Mouse (Mus musculus): Measurements from ENCODE around the gene 1700001P01Rik. TPM values are rescaled to one million over a fixed set of nuclear protein-coding genes. Genes with fewer than 3 reads are reported as not detected.
A peak's percentile ranks its signal among the peaks of the same experiment; 100 is the strongest.

Gene 1700001P01Rik
- total RNA-seq, 2 experiments from 2014 or later, result 0.45 TPM; not detected in 1

DNA sequence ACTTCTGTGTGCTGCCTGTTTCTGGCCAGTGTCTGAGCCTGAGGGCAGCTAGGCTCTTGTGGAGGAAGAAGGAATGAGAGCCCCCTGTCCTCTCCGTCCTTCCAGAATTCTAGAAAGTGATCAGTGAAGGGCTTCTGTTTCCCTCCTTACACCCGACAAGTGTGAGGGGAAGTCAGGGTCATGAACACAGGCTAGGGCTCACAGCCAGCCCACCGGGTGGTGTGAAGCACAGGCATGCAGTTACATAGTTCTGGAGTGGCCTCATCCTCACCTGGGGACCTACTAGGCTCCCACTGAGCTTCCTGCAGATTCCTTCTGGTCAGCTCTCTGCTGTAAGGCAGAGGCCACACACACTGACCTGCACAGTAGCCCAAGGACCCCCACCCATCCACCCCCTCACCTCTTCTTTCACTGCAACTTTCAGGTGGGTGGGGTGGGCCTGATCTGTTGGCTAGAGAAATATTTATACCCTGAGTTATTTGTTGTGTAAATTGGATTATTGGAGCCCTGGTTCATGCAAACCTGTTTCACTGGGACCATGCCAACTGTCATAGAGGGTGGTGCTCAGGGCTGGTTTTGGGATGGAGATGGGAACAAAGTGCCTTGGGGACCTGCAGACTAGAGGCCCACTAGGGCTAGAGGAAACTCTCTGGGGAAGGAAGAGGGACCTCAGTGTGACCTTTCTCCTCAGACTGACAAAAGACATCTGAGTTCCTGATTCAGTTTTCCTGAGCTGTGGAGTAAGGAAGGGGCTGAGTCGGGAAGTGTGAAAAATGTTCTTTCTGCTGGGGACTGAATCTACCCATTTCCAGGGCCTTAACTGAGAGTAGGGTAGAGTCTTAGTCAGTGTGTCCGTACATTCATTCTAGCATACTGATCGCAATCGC is 33.8 kb upstream of the 1700001P01Rik start:
- peak; percentile 5 for DNase-seq

DNA sequence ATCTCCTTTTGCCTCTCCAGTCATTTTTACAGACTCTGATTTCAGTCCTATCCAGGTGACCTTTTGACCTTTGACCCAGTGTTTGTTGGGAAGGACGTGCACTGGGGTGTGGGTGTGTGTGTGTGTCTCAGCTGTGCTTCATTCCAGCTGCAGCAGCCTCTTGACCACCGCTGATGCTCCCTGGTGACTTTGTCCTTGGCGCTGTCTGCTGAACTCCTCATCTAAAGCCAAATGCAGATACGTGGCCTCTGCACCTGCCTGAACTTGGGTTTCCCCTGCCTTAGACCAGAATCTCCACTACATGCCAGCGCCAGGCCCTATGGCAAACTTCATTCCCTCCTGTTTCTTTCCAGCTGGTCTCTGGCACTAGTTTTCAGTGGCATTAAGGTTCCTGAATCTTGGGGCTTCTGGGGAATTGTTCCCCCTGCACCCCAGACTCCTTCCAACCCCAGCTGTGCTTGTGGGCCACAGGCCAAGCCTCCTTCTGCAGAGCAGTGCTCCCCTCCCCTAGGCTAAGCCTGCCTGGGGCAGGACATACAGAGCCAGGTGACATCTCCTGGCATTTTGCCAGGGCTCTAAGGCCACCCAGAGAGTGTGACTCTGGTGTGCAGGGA is 33.0 kb upstream of the 1700001P01Rik start:
- DNase-seq, result peak; percentile 55

DNA sequence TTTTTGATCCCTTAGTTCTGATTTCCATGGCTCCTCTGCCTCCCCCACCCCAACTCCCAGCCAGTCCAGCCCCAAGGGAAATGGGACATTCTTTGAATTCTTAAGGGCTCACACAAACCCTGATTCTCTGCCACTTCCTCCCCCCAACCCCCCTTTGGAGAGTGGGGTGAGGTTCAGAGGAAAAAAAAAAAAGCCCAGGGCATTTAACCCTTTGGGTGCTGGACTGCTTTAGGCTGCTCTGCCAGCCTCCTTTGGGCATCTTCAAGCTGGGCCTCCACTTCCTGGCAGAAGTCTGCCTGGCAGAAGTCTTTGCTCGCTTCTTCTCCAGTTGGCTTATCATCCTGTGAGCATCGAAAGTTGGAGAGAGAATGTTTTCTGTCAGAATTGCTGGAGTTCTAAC is 32.4 kb upstream of the 1700001P01Rik start:
- peak; percentile 64 for DNase-seq

DNA sequence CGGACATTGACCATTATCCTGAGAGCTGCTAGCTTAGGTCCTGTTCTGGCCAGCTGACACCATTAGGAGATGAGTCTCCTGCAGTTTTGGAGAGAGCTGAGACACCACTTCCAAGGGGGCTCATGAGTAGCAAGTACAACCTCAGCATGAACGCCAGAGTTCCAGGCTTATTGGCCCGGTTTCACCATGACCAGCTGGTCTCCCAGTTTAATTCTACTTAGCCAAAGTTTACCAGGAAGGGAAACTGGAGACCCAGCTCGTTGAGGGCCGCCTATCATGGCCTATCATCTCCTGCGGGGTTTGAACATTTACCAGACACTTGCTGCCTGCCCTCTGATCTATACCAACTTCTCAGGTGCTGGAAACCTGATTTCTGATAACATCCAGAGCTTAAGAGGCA is 31.9 kb upstream of the 1700001P01Rik start:
- peak; percentile 37 for DNase-seq

DNA sequence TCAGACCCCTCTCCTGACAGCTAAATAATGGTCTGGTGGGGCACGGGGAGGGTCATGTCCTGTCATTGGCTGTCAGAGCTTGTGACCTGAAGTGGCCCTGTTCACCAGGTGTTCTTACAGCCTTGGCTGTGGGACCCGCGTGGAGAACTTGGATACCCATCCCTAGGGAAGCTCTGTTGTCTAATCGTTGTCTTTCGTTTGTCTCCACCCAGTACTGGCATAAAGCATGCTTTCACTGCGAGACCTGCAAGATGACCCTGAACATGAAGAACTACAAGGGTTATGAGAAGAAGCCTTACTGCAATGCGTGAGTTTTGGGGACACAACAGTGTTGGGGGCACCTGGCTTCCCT is 30.9 kb upstream of the 1700001P01Rik start:
- no peak for DNase-seq

DNA sequence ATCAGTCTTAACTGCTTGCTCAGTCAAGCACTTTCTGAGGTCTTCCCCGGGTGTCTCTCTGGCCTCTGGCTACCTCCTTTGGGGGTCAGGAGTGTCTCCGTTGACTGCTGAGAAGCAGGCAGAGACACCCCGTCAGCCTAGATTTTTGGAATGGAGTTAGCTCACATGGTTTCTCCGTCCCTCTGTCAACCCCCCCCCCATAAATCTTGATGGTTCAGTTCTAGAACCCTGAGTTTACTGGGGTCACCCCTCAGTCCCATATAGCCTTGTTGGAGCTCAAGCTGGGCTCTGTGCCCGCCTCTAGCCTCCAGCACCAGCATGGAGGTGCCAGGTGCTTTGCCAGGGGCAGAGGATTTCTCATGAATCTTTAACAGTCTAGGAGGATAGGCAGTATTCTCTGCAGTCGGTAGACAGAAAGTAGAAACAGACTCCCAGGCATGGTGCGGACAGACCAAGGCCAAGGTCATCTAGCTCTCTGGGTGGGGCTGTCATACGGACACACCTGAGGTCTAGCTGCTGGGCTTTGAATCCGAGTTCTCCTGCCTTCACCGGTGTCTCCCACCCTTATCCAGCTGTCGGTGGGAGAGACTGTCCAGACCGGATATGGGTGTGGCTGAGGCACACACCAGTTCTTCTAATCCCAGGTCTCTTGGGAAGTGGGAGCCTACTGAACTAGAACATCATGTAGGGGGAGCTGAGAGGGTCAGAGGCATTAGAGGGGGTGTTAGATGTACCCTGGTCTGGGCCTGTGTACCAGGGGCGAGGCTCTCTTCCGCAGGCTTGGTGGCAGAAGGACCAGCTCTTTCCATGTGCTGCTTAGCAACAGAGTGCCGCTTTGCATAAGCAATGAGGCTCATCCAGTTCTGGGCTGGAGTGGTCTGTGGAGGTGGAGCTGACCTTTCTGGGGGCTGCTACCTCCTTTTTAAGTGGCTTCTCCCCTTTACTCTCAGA is 30.2 kb upstream of the 1700001P01Rik start:
- DNase-seq, result peak; percentile 38

DNA sequence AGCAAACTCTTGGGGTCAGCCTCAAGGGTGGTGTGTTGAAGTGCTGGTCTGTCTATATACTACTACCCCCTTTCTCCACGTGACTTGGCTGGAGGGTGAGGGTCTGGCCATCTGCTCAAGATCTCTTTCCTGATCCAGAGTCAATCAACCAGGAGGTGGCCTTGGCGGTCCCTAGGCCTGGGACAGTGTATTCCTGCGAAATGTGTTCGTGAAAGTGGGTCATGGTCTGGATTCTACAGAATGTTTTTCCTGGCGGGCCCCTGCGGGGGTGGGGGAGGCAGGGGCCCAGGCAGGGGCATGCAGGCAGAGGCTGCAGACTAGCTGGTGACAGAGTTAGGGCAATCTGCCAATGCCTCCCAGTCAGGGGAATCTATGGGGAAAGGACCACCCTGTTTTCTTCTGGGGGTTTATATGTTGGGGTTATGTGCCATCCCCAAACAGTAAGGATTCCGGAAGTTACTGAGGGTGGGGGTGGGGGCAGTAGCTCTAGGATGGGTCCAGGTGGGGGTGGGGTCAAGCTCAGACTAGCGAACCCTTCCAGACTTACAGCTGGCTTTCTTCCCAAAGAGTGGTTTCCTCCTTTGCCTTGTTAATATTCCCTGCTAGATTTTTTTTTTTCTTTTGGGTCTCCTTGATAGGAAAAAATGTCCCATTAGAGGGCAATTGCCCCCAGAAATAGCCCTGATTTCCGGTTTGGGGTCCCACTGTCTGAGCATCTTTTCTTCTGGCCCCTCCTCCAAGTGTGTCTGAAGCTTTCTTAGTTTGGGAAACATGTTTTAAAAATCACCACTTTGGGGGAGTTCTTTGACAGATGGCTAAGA is 29.3 kb upstream of the 1700001P01Rik start:
- peak; percentile 67 for DNase-seq

DNA sequence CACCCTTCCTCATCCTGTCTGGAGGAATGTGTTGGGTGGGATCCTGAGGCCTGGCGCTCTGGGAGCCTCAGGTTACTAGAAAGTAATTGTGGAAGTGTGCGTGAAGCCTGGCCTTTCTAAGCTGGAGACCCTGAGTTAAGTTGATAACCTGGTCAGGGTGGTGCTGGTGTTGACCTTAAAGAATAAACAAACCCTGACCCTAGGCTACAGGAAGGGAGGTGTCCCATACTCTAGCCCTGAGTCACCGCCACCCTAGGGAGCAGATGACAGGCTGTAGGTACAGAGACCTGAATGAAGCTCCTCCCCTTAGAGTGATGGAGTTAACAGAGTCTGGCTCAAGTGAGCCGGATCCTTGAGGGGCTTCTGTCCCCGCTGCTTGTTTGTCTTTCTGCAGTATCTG is 28.1 kb upstream of the 1700001P01Rik start:
- DNase-seq, result peak; percentile 6

DNA sequence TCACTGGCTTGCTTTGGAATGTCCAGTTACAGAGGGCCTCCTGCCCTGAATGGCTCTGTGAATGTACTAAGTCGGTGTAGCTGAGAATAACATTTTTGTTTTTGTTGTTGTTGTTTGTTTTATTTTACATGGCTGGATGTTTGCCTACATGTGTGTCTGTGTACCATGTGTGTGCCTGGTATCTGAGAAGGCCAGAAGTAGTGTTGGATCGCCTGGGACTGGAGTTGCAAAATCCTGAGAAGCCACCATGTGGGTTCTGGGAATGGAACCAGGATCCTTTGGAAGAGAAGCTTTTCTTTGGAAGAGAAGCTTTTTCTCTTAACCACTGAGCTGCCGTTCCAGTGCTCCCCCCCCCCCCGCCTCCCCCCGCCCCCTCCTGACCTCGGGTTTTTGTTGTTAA is 26.8 kb upstream of the 1700001P01Rik start:
- peak; percentile 3 for DNase-seq

DNA sequence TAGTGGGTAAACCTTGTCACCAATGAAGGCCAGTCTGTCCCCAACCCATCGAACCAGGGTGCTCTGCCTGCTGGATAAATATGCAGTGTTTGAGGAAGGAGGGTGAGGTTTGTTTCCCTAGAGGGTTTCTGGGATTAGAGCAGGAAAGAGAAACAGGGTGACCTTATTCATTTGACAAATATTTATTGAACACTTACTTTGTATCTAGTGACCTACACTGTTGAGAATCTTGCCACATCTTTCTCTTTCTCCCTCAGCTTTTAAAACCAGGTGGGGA is 26.4 kb upstream of the 1700001P01Rik start:
- DNase-seq, result no peak

DNA sequence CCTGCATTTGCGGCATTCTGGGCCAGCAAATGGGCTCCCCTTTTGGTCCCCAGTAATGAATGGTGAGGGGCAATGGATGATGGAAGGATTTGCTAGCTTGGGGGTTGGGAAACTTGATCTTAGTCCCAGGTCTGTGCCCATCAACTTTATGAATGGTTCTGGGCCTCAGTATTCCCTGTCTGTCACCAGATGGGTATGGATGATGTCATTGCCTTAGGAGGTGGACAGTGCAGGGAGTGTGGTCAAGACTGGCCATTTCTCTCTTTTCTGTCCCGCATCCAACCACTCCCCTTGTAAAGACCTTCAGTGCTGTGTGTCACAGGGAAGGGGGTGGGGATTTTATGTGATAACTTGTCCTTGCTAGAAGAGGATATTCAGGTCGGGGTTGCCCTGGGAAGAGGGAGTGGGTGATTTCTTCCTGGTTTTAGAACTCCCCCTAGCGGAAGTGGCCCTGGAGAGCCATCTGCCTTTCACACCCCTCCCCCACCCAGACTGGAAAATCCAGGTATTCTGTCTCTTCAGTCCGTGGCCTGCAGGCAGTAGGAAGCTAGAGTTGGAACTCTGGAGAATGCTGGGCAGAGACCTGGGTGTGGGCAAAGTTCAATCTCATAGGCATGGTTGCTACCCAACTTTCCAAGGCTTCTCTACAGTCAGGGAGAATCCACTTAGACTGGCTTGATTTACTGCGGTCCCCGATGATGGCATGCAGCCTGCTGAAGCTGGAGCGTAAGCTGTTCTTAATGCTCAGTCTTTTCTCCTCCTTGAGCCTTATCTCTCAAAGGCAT is 25.9 kb upstream of the 1700001P01Rik start:
- peak; percentile 61 for DNase-seq

DNA sequence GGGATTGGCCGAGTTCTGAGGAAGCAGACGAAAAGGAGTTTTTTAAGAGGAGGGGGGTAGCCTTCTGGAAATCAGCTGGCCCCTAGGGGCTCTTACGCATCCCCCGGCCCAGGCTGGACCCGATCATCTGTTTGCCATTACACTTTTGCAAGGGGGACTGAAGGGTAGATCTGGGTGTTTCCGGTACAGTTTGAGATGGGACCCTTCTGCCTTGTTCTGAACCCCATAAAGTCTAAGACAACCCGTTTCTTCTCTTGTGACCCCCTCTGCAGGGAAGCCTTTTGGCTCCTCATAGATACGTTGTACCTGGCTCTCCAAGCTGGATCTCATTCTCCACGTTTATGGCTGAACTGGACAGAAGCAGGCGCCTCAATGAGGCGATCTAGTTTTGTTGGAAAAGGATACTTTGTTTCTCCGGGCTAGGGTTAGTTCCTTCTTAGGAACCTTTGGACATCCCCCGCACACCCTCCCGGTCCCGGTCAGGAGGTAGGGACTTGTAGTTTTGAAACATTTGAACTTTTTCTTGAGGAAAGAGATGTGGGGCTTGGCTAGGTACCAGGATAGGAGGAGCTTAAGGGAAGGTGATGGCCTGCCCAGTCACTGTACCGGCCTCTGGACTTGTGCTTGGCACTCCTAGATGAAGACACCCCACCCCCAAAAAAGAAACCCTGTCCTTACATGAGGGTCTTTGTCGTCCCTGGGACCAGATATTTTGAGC is 25.1 kb upstream of the 1700001P01Rik start:
- DNase-seq, result peak; percentile 43

DNA sequence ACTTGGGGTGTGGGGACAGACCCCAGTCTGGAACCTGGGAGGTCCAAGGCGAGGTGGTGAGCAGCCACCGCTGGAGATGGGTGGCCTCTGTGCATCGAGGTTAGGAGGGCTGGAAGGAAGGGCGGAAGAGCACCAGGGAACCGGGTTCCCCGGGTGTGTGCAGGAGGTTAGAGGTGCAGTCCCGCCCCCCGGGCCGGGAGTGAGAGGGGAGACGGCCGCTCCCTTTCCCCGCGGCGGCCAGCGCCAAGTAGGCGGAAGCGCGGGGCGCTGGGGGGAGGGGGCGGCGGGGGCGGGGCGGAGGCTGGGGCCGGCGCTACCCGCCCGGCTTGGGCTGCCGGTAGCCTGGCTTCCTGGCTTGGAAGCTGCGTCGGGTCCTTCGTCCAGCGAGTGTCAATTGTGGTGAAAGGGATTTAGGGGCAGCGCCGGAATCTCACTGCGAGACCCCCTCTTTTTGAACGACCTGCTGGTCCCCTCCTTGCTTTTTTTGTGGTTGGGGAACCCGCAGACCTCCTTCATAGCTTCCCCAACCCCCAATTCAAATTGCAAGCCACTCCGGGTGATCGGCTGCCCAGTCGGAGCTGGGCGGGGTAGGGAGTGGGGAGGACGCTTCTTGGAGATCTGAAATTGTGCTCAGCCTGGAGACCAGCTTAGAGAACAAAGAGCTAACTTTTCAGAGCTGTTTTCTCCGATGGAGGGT is 24.4 kb upstream of the 1700001P01Rik start:
- peak; percentile 81 for DNase-seq

DNA sequence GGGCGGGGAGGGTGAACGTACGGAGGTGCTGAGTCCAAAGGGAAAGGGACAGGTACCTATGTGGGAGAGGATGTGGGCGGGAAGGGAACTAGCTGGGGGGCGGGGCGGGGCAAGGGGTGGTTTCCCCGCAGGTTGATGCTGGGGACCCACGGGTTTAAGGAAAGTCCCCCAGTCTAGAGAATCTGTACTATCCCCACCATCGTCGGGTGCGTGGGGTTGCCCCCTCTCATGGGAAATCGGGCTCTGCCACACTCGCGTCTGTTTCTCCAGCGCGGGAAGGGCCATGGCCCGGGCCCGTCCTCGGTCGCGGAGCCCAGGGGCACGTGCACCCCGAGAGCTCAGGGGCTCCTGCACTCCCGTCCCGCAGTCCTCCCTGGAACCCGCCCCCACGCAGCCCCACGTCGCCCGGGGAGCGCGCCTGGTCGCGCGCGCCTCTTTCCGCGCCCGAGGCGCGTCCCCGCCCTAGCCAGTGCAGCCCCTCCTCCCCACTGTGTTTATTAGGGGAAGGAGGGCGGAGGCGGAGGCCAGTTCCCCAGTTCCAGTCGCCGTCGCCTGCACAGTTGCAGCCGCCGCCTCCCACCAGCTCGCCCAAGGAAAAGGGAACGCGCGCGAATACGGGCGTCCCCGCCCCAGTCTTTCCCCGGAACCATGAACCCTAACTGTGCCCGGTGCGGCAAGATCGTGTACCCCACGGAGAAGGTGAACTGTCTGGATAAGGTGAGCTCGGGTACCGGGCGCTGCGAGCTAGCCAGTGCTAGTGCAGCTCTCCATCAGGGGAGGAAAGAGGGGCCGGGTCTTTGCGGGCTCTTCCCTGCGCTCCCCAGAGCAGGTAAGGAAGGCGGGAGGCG is 23.7 kb upstream of the 1700001P01Rik start:
- DNase-seq, result peak; percentile 88

DNA sequence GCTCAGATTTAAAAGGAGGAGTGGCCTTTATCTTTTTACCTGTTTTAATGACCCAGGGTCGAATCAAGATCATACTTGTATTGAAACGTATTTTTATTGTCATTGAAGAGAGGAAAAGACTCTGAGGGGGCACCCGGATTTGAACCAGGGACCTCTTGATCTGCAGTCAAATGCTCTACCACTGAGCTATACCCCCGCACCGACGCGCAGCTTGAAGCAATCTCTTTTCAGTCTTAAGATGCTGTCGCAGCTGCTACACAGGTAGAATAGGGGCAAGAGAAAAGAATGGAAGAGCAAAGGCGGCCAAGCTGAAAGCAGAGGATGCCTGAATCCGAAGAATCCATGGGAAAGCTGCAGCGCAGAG is 23.0 kb upstream of the 1700001P01Rik start, which contains the start of gene Lasp1:
Gene Lasp1 (plus strand): TSS at position 219 of the 364 bp plus-strand sequence.
- DNase-seq, result peak; percentile 91

DNA sequence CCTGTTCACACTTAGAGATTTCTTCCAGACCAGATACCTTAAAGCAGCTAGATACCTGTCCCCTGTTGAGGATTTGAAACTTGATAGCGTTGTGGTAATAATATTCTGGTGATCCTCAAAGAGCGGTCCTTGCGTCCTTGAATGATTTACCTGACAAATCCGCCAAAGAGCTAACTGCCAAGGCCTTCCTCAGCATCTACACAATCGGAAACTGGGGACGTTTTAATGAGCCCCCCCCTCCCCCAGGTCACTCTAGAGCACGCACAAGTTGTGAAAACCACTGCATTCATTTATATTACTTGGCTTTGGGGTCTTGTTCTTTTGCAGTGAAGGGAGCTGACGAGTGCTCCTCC is 22.3 kb upstream of the 1700001P01Rik start:
- DNase-seq, result no peak

DNA sequence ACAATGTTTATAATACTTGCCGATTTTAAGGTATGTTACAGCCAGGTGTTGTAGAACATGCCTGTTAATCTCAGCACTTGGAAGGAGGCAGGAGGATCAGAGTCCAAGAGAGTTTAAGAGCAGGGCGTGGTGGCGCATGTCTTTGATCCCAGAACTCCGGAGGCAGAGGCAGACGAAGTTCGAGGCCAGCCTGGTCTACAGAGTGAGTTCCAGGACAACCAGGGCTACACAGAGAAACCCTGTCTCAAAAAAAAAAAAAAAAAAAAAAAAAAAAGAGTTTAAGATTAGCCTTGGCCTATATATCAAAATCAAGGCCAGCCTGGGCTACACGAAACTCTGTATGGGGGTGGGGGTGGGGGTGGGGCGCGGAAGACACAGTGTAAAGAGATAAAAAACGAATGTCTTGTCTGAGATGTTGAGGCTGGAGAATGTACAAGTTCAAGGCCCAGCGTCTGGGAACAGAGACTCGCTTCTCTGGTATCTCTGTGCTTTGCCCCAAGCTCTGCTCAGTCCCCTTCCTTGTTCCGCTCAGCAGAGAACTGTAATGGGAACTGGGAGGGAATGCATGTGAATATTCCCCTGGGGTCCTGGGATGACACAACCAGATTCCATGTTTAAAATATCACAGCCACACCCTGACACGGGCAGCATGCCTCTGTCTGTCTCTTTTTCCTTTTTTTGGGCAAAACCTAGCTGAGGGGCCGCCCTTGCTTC is 21.8 kb upstream of the 1700001P01Rik start:
- DNase-seq, result no peak

DNA sequence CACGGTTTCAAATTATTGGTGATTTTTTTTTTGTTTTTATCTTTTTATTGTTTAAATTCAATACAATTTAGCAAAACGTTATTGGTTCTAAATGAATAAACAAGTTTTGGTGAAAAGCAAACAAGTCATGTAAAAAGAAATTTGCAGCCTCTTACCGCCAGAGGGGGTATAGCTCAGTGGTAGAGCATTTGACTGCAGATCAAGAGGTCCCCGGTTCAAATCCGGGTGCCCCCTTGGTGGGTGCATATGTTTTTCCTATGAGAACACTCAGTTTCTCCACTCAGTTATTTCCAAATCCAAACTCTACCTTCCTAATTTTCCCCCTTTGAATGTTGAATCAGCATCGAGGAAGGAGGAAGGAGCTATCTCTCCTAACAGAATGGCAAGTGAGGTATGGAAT is 21.2 kb upstream of the 1700001P01Rik start:
- peak; percentile 75 for DNase-seq
